Mouse (Mus musculus) brain, adult 2 months (tissue): ENCODE data around the gene Ptpro.

Experiments used
- DNase-seq: peaks from one replicate; pipeline ENCODE4 v3.0.0; 2011; ENCODE audit warnings: low read depth, low spot score

Ptpro gene

DNA sequence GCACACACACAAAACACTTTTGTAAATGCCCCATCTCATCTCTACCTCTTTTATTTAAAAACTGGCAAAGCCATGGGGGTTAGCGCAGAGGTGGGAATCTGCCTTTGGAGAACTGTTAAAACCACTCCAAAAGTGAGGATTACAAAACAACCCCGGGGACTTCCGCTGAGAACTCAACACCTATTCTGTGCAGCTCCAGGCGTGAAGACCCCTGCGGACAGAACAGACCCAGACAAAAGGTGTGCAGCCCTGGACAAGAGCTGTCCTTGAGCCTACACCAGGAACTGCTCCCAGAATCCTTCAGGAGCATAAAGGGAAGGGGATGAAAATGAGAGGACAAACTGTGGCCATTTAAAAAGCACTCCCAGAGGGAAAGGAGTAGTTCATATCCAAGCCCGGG lies 243.1 kb downstream of the Ptpro start:
- no peak for DNase-seq

DNA sequence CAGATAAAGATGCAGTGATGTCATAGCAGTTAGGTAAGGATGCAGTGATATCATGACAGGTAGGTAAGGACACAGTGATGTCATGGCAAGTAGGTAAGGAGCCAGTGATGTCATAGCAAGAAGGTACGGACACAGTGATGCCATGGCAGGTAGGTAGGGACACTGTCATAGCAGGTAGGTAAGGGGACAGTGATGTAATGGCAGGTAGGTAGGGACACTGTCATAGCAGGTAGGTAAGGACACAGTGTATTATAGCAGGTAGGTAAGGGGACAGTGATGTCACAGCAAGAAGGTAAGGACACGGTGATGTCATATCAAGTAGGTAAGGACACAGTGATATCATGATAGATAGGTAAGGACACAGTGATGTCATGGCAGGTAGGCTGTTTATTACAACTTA lies 244.4 kb downstream of the Ptpro start:
- no peak for DNase-seq

DNA sequence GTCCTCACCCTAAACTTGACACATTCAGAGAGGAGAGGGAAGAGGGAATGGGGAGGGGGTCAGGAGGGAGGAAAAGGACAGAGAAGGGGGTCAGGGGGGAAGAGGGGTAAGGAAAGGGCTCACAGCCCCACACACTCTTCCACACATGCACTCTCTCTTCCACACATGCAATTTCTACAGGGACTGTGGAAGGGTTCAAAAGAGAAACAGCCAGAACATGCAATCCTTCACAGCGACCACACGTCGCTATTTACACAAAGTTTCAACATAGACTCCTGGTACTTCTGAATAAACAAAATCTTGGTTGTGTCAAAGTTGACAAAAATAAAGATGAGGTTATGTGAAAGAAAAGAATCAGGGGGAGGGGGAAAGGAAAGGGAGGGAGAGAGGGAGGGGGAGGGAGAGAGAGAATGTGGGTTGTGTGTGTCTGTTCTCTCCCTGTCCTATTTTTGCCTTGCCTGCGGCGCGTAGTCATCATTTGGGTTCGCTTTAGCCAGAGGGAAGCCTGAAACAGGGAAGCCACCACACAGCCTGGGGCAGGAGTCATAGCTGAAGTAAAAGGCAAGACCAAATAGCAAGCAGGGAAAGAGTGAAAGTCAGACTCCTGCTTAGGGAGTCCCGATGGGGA lies 245.2 kb downstream of the Ptpro start:
- DNase-seq: peak; percentile 16

DNA sequence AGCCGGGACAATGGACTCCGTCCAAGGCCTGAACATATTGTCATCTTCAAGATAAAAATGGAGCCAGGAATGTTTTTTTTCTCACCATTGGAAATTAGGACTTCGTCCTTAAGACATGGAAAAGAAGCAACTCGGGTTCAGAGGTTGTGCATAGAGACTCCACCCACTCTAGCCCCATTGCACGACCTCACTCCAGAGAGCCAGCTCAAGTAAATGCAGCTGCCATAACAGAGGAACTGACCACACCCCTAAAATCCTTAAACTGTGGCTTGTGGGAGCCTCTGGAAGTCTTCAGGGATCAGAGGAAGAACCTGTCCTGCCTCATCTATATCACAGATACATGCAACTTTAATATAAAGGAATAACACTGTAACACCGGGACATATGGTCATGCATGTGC lies 246.7 kb downstream of the Ptpro start:
- no peak for DNase-seq

DNA sequence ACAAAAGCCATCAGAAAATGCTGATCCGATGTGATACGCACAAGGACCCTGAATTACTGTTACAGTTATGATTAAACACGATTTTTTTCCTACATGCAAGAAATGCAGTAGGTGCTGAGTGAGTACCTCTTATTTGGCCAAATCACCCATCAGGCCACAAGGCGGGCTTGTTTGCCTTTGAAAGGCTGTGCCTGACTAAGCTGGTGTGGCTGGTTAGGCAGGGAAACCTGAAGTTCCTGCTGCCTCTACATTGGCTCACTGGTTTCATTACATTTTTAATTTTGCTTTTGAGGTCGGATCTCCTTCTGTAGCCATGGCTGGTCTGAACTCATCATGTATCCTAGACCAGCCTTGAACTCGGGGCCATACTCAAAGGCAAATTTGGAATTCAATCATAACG lies 250.9 kb downstream of the Ptpro start:
- DNase-seq: no peak

DNA sequence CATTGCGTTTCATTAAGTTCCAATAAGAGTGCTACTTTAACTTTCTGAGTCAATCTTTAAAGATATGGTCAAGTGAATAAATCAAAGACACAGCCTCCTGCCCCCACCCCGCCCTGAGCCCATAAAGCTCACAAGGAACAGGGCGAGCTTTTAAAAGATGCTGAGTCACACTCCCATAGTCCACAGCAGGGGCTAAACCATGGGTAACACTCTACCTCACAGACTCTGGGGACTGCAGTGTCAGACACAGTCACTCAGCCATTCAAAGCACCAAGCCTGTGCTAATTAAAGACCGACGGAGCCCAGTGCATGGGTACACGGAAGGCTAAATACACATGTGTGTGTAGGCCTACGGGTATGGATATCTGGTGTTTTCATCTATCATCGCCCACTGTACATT lies 251.3 kb downstream of the Ptpro start:
- DNase-seq: no peak

DNA sequence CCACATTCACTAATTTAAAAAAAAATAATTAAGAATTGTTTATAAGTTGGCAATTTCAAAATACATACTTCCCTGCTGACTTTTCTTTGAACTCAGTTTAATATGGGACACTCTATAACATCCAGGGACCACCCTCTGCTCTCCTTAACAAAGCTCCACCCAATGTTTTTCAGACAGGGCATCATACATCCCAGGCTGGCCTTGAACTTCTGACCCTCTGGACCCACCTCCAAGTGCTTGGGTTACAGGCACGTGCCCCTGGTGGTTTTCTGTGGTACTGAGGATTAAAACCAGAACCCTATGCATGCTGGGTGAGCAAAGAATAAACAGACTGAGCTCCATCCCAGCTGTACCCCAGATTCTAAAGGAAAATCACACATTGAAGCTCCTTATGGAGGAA lies 251.9 kb downstream of the Ptpro start:
- DNase-seq: no peak

DNA sequence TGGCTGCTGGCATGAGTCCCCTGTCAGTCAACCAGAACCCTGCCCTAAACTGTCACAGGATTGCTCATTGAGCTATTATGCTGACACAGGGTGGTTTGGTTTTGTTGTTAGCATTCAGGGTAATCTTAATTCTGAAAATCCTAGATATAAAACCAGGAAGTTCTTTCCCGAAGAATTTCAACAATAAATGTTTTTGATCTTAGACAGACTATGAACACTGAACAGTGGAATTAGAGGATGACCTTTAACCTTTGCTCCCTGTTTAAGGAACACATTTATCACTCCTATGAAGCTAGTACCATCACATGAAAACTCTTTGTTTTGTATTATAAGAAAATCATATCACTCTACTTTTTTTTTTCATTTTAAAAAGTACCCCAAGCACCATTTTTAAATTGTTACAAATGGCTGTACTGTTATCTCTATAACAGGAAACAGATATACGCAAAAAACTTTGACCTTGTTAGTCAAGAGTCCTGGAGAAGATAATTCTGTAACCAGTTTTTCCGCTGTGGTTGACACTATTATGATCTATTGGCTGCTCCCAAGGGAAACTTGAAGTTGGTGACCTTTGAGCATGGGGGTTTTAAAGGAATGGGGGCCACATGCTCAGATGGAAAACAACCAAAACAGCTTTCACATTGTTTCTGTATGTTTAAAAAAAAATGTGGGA lies 253.6 kb downstream of the Ptpro start:
- no peak for DNase-seq

DNA sequence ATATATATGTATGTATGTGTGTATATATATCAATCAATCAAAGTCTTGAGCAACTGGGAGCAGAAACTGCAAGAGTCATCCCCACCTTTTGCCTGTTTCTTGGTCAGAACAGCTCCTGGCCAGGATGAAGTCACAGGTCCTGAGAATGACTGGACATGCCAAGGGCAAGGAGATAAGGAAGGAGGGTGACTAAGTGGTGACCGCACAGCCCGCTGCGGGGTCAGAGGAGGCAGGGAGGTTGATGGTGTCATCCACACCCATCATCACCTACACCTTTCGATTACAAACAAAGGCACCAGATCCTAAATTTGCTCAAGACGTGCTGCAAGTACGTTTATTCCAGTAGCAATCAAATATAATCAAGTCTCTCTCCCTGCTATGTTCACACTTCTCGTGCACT lies 254.4 kb downstream of the Ptpro start:
- no peak for DNase-seq

DNA sequence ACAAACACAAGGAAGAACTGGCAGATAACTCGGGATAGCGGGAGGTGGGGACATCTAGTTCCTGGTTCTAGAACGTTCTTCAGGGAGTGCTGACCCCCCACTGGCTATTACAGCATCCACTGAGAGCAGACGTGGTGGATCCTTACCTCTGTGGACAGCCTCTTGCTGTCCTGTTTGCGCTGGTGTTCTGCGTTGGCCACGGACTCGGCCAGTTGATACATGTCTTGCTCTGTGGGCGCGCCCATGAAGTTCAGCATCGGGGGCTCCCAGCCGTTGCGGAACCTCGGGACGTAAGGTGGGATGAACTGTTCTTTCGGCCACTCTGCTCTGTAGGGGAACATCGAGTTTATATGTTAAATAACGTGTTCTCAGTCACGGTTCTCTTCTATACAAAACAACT lies 256.8 kb downstream of the Ptpro start:
- DNase-seq: no peak

DNA sequence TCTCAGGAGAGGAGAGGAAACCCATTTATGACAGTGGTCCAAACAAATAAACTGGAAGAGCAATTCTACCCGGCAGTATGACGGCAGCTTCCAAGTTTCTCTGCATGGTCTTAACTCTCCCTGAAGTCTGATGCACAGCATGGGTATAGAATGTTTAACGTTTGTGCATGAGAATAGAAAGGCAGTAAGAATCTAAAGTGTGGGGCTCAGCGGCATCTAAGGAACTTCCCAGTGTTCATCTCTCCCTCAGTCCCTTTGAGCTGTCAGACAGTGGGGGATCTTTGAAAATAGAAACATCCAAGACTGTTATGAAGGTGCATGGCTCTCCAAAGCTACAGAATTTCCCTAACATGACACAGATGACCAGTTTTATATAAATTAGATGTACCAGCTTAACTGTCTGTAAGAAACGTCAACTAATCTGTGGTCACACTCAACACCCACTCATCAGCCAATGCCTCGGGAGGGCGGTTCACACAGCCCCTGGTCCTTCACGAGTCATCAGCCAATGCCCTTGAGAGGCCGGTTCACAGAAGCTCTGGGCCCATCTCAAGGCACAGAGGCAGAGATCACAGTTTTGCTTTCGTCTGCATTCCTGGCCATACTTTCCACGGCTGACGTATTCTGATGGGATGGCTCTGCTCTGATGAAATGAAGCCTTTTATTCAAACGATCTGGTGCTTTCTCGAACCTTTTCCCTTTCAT lies 257.4 kb downstream of the Ptpro start:
- no peak for DNase-seq

DNA sequence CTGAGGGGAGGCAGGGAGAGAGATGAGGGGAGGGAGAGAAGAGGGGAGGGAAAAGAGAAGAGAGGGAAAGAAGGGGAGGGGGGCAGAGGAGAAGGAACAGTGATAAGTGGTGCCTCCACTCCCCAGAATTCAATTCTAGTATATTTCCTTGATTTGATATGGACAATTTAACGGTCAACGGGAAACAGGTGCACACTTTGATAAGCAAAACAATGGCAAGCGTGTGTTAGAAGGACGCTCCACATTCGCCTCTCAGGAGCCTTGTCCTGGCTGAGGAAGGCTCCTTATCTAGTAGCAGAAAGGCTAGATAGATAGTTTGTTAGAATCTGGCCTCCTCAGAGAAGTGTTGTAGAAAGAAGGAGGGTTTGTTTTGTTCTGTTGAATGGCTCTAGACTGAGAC lies 260.6 kb downstream of the Ptpro start:
- no peak for DNase-seq
